Mouse (Mus musculus): ENCODE measurements around the gene Prokr1. TPM values are rescaled to one million over a fixed set of nuclear protein-coding genes. Genes with fewer than 3 reads are reported as not detected.
A peak's percentile ranks its signal among the peaks of the same experiment; 100 is the strongest.
"Not testable (repeated sequence)": the region's sequence is repeated elsewhere in the genome, so short reads cannot be mapped to it uniquely, and the experiment has no call there.

Gene Prokr1
- polyA plus RNA-seq, 1 experiment from 2014 or later = 4.8 TPM

- WGBS (ENCODE audit: insufficient replicate concordance) = 58% methylated on average over 6 of the region's 6 CpGs
Measured at GRCm38 (mm10) chr6:87594188-87594587, 3.6 kb upstream of the Prokr1 start.

GRCm38 (mm10) chr6:87589718-87590393, 687 bp downstream of the Prokr1 start:
- H3K4me2 ChIP-seq = peak overlapping the region; percentile 96
- H3K4me1 ChIP-seq = peaks cover 46% of the 10 kb centered on the region
- H3K9me3 ChIP-seq (replicated peaks) = no peaks in the 10 kb centered on the region
- ATAC-seq = peak; percentile 80
- peak overlapping the region; percentile 81 for H3K9ac ChIP-seq
- peak overlapping the region; percentile 74 for H3K4me3 ChIP-seq
- H3K27ac ChIP-seq = peak overlapping the region; percentile 76
- peaks cover 6% of the 10 kb centered on the region; the same call in 1 of the 2 replicates for H3K36me3 ChIP-seq
- WGBS (ENCODE audit: insufficient replicate concordance) = 10% methylated on average over 11 of the region's 12 CpGs
- peaks cover 59% of the 10 kb centered on the region for H3K27me3 ChIP-seq (replicated peaks)

More at GRCm38 (mm10) chr6:87594188-87594587, 3.6 kb upstream of the Prokr1 start:
- no peak for ATAC-seq
- peaks cover 23% of the 10 kb centered on the region for H3K27me3 ChIP-seq (replicated peaks)
- no peaks in the 10 kb centered on the region for H3K9me3 ChIP-seq (replicated peaks)
- H3K27ac ChIP-seq = no peak overlapping the region
- H3K9ac ChIP-seq = no peak overlapping the region
- H3K4me2 ChIP-seq = no peak overlapping the region
- H3K4me3 ChIP-seq = no peak overlapping the region
- peaks cover 20% of the 10 kb centered on the region for H3K4me1 ChIP-seq
- H3K36me3 ChIP-seq = no peaks in the 10 kb centered on the region

- H3K4me1 ChIP-seq = peaks cover 66% of the 10 kb centered on the region
- H3K4me3 ChIP-seq = no peak overlapping the region
- ATAC-seq = no peak
- no peaks in the 10 kb centered on the region for H3K9me3 ChIP-seq (replicated peaks)
- H3K36me3 ChIP-seq = peaks cover 30% of the 10 kb centered on the region
- peak overlapping the region; percentile 98 for H3K27ac ChIP-seq
- peak overlapping the region; percentile 49 for H3K9ac ChIP-seq
- 81% methylated on average over 7 of the region's 7 CpGs for WGBS (ENCODE audit: insufficient replicate concordance)
- H3K4me2 ChIP-seq = peak overlapping the region; percentile 39
- peaks cover 55% of the 10 kb centered on the region for H3K27me3 ChIP-seq (replicated peaks)
Measured at GRCm38 (mm10) chr6:87583991-87584390, 6.6 kb downstream of the Prokr1 start.

GRCm38 (mm10) chr6:87583183-87583611, 7.3 kb downstream of the Prokr1 start:
- Histone ChIP-seq H3K4me3 (0 out of 2 replicates have a peak overlapping the region, but pooled peaks have one; percentile 11), H3K9me3 (replicated peaks) (no peaks in the 10 kb centered on the region), H3K36me3 (peaks cover 26% of the 10 kb centered on the region), H3K9ac (peak overlapping the region; percentile 67), H3K4me1 (peaks cover 64% of the 10 kb centered on the region), H3K27ac (peak overlapping the region; percentile 98), H3K4me2 (peak overlapping the region; percentile 67), H3K27me3 (replicated peaks) (peaks cover 49% of the 10 kb centered on the region)
- 38% methylated on average over 1 of the region's 1 CpGs for WGBS (ENCODE audit: insufficient replicate concordance)
- peak; percentile 97 for ATAC-seq

DNA sequence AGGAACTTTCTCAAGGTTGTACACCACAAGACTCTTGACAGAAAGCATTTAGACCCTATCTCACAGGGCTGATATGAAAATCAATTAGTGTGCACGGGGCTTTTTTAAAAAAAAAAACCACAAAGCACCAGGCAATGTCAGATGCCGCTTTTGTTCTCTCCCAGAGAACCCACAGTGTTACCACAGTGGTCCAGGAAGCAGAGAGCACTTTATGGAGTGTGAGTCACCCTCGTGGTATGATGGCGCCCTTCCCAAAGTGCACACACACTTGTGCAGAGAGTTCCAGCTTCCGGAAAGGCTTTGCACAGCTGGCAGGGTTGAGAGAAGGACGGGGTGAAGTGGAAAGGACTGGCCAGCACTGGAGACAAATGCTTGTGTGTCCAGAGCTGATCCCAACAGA, 8.1 kb downstream of the Prokr1 start:
- peak overlapping the region; percentile 67 for H3K4me2 ChIP-seq
- WGBS (ENCODE audit: insufficient replicate concordance) = 19% methylated on average over 6 of the region's 6 CpGs
- H3K9ac ChIP-seq = peak overlapping the region; percentile 67
- H3K4me3 ChIP-seq = peak overlapping the region; percentile 11; the same call in 1 of the 2 replicates
- peaks cover 24% of the 10 kb centered on the region for H3K36me3 ChIP-seq
- no peaks in the 10 kb centered on the region for H3K9me3 ChIP-seq (replicated peaks)
- ATAC-seq = no peak
- peaks cover 44% of the 10 kb centered on the region for H3K27me3 ChIP-seq (replicated peaks)
- peaks cover 64% of the 10 kb centered on the region for H3K4me1 ChIP-seq
- peak overlapping the region; percentile 98 for H3K27ac ChIP-seq

DNA sequence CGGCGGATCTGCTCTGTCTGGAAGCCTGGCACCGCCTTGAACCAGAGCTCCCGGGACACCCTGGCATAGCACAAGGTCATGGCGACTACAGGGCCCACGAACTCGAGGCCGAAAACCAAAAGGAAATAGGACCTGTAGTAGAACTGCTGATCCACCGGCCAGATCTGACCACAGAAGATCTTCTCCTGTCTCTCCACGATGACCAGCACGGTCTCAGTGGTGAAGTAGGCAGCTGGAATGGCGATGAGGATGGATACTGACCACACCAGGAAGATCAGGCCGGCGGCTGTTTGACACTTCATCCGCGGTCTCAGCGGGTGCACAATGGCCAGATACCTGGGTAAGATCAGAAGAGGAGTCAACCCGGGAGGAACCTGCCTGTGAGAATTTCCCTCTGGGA, 9.0 kb downstream of the Prokr1 start:
- H3K27ac ChIP-seq = no peak overlapping the region; the same call in 1 of the 2 replicates
- H3K27me3 ChIP-seq (replicated peaks) = peaks cover 40% of the 10 kb centered on the region
- no peak overlapping the region for H3K4me2 ChIP-seq
- 69% methylated on average over 18 of the region's 18 CpGs for WGBS (ENCODE audit: insufficient replicate concordance)
- H3K9me3 ChIP-seq (replicated peaks) = no peaks in the 10 kb centered on the region
- H3K36me3 ChIP-seq = peaks cover 24% of the 10 kb centered on the region
- no peak overlapping the region for H3K9ac ChIP-seq
- no peak overlapping the region for H3K4me3 ChIP-seq
- peaks cover 63% of the 10 kb centered on the region for H3K4me1 ChIP-seq
- ATAC-seq = no peak

- Histone ChIP-seq H3K27ac (no peak overlapping the region), H3K4me1 (peaks cover 62% of the 10 kb centered on the region)
Measured at GRCm38 (mm10) chr6:87581071-87581470, 9.5 kb downstream of the Prokr1 start.

DNA sequence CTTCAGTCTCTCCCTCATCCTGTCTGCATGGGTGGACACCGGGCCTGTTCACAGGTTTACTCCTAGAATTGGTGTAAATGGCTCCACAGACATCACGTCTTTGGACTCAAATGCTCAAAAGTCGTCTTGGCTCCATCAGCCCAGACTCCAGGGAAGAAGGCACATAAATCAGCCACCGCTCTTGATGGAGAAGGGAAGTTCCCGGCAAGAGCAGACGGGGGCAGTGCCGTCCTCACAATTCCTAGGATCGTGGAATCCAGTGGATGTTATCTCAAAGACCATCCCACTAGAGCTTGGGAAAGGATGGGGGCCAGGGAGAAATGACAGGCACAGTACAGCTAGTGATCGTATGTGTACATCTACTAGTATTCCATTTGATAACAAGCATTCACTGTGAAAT, 12.3 kb downstream of the Prokr1 start:
- H3K27ac ChIP-seq = no peak overlapping the region
- 54% methylated on average over 9 of the region's 9 CpGs for WGBS (ENCODE audit: insufficient replicate concordance)
- peaks cover 34% of the 10 kb centered on the region for H3K4me1 ChIP-seq
- H3K4me2 ChIP-seq = no peak overlapping the region
- H3K9me3 ChIP-seq (replicated peaks) = no peaks in the 10 kb centered on the region
- no peak overlapping the region for H3K4me3 ChIP-seq
- peaks cover 35% of the 10 kb centered on the region for H3K27me3 ChIP-seq (replicated peaks)
- no peak overlapping the region for H3K9ac ChIP-seq
- no peak for ATAC-seq
- peaks cover 24% of the 10 kb centered on the region for H3K36me3 ChIP-seq

More at GRCm38 (mm10) chr6:87581071-87581470, 9.5 kb downstream of the Prokr1 start:
- Histone ChIP-seq H3K27me3 (replicated peaks) (peaks cover 39% of the 10 kb centered on the region), H3K9me3 (replicated peaks) (no peaks in the 10 kb centered on the region), H3K36me3 (peaks cover 24% of the 10 kb centered on the region), H3K4me3 (no peak overlapping the region), H3K9ac (no peak overlapping the region), H3K4me2 (no peak overlapping the region)
- 76% methylated on average over 15 of the region's 15 CpGs for WGBS (ENCODE audit: insufficient replicate concordance)
- ATAC-seq = no peak

DNA sequence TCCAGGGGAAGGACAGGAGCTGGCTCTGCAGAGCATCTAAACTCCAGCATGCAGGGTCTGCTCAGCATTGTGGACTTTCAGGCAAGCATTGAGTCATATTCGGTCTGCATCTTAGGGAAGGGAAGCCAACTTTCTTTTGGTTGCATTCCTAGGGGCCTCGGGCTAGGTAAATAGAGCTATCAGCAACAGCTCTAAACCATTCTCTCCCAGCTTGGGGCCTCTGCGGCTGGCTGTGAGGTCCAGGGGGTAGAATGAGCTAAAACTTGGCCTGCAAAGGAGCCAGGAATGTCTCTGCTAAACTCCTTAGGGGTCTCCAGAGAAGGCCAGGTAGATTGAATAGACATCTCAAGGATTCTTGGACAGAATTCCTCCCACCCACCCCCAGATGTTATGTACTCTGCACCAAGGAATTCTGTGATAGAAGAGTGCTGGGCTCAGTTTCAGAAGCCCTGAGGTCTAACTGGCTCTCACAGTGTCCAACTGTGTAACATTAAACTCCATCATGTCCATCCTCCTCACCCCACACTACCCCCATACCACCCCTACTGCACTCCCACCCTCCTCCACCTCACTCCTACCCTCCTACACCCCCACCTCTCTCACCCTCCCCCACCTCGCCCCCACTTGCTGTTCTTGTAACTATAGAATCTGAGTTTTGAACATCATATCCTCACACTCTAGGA, 13.8 kb downstream of the Prokr1 start:
- H3K27ac ChIP-seq = peak overlapping the region; percentile 30; the same call in 1 of the 2 replicates
- no peak for ATAC-seq
- peaks cover 20% of the 10 kb centered on the region for H3K4me1 ChIP-seq
- 43% methylated on average over 4 of the region's 4 CpGs for WGBS (ENCODE audit: insufficient replicate concordance)
- H3K4me2 ChIP-seq = no peak overlapping the region
- peaks cover 24% of the 10 kb centered on the region for H3K36me3 ChIP-seq
- no peak overlapping the region for H3K4me3 ChIP-seq
- no peaks in the 10 kb centered on the region for H3K9me3 ChIP-seq (replicated peaks)
- peaks cover 41% of the 10 kb centered on the region for H3K27me3 ChIP-seq (replicated peaks)
- no peak overlapping the region for H3K9ac ChIP-seq

- not testable (repeated sequence) for ATAC-seq; H3K4me3 ChIP-seq; H3K9ac ChIP-seq; H3K4me2 ChIP-seq; H3K9me3 ChIP-seq (replicated peaks); H3K36me3 ChIP-seq; H3K4me1 ChIP-seq; H3K27ac ChIP-seq
- H3K27me3 ChIP-seq (replicated peaks) = peaks cover 34% of the 10 kb centered on the region
Measured at GRCm38 (mm10) chr6:87571863-87572262, 18.7 kb downstream of the Prokr1 start.

GRCm38 (mm10) chr6:87567686-87568593, 22.6 kb downstream of the Prokr1 start:
- H3K9me3 ChIP-seq (replicated peaks) = no peaks in the 10 kb centered on the region
- no peaks in the 10 kb centered on the region for H3K4me1 ChIP-seq
- H3K9ac ChIP-seq = no peak overlapping the region
- no peak overlapping the region for H3K4me3 ChIP-seq
- H3K4me2 ChIP-seq = no peak overlapping the region
- WGBS (ENCODE audit: insufficient replicate concordance) = 61% methylated on average over 9 of the region's 9 CpGs
- peaks cover 35% of the 10 kb centered on the region for H3K27me3 ChIP-seq (replicated peaks)
- ATAC-seq = no peak
- no peaks in the 10 kb centered on the region for H3K36me3 ChIP-seq
- H3K27ac ChIP-seq = no peak overlapping the region

Data from liver, embryonic 12.5 days (tissue).